Mouse (Mus musculus): ENCODE data around the gene Abhd8. TPM values are rescaled to one million over a fixed set of nuclear protein-coding genes. Genes with fewer than 3 reads are reported as not detected.

Abhd8 gene
- total RNA-seq, 1 experiment = 12.2 TPM

DNA sequence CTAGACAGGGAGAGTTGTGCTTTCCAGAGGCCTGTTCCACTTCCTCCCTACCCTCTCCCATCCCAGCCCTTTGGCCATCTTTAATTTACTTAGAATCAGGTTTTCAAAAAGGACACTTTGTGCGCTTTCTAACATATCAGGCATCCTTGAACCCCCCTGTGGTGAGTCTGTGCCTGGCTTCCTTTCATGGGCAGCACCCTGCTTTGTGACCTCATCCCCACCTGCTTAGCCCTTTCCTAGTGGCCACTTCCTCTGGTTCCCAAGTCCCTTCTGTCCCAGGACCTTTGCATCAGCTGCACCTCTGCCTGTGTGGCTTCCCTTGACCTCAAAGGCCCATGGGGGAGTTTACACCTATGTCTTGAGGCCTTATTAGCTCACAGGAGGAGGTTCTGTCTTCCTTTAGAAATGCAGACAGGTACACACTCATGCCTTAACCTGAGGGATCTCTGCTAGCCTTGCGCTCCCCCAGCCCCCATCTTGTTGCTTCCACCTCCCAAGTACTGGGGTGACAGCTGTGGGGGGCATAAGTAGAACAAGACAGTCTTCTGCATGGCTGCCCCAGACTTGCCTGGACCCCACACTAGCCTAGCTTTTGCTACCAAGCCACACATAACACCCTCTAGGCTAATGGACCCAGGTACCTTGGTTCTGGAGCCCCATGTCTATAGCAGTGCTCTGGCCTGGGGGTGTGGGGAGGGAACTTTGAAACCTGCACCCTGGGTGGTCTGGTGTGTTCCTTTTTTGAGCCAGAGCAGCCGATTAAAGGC lies 6.9 kb upstream of the Abhd8 start:
- peak overlapping the region; percentile 75; the same call in 1 of the 2 replicates for H3K9ac ChIP-seq (ENCODE audit: insufficient read depth, low read depth, low read length, poor library complexity, severe bottlenecking)
- H3K4me1 ChIP-seq (ENCODE audit: control insufficient read depth in 2 of 2, insufficient read depth in 2 of 2, low read length in 2 of 2, poor library complexity in 1 of 2) = peaks cover 5 to 9% of the 10 kb centered on the region in 2 experiments; a peak in 2 of 4 replicates
- no peaks in the 10 kb centered on the region for H3K9me3 ChIP-seq (ENCODE audit: control insufficient read depth, insufficient read depth, low read depth, low read length)
- in situ Hi-C loops (cut with MboI; ENCODE audit: low sequenced_read_pairs in 2 of 2, unreplicated experiment in 2 of 2) = no loop called here
- TF ChIP-seq ZNF384 (IDR thresholded peaks at IDR 0.05; ENCODE audit: low read depth, low read length) (no peak), HCFC1 (IDR thresholded peaks at IDR 0.05; ENCODE audit: borderline replicate concordance, insufficient read depth, low read length) (no peak), CHD2 (IDR thresholded peaks at IDR 0.05; ENCODE audit: low read depth, low read length) (no peak), MAFK (IDR thresholded peaks at IDR 0.05; ENCODE audit: insufficient read depth, low read depth, low read length) (no peak), ZC3H11A (IDR thresholded peaks at IDR 0.05; ENCODE audit: borderline replicate concordance, low read depth, low read length) (no peak)
- H3K36me3 ChIP-seq (ENCODE audit: control insufficient read depth, insufficient read depth, low read length, poor library complexity, severe bottlenecking) = peaks cover 40% of the 10 kb centered on the region
- H3K4me3 ChIP-seq (ENCODE audit: insufficient read depth in 1 of 2, low read depth in 1 of 2, low read length in 2 of 2, poor library complexity in 1 of 2, severe bottlenecking in 1 of 2) = peak overlapping the region; percentile 82 to 85; a peak in 3 of 4 replicates
- H3K27ac ChIP-seq (ENCODE audit: insufficient read depth, low read depth, low read length, poor library complexity, severe bottlenecking) = 0 out of 2 replicates have a peak overlapping the region, but pooled peaks have one; percentile 1
- no peak for DNase-seq (ENCODE audit: low read depth, low spot score)

DNA sequence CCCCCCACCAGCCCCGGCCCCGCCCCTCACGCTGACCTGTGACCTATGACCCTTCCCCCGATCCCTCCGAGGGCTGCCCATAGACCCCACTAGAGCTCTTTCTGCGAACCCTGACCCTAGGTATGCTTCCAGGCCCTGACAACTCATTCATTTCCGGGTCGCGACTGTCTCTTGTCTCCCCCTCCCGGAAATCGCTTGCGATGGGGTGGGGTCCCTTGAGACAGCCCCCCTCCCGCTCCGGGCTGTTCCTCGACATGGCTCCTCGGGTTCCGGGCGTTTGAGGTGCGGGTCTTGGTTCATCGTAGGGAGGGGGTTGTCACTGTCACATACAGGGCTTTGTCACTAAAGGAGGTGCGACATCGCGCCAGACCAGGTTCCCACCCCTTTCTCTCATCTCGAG lies 6.0 kb upstream of the Abhd8 start:
- H3K4me1 ChIP-seq (ENCODE audit: control insufficient read depth in 2 of 2, insufficient read depth in 2 of 2, low read length in 2 of 2, poor library complexity in 1 of 2) = peaks cover 5 to 7% of the 10 kb centered on the region in 2 experiments; a peak in 2 of 4 replicates
- TF ChIP-seq ZNF384 (IDR thresholded peaks at IDR 0.05; ENCODE audit: low read depth, low read length) = no peak
- 0 out of 2 replicates have a peak, but pooled peaks have one; percentile 50 for TF ChIP-seq CHD2 (IDR thresholded peaks at IDR 0.05; ENCODE audit: low read depth, low read length)
- TF ChIP-seq HCFC1 (IDR thresholded peaks at IDR 0.05; ENCODE audit: borderline replicate concordance, insufficient read depth, low read length) = peak; percentile 73; the same call in 1 of the 2 replicates
- no peak for TF ChIP-seq MAFK (IDR thresholded peaks at IDR 0.05; ENCODE audit: insufficient read depth, low read depth, low read length)
- no peak for TF ChIP-seq ZC3H11A (IDR thresholded peaks at IDR 0.05; ENCODE audit: borderline replicate concordance, low read depth, low read length)
- H3K27ac ChIP-seq (ENCODE audit: insufficient read depth, low read depth, low read length, poor library complexity, severe bottlenecking) = peak overlapping the region; percentile 5; the same call in 1 of the 2 replicates
- no peaks in the 10 kb centered on the region for H3K9me3 ChIP-seq (ENCODE audit: control insufficient read depth, insufficient read depth, low read depth, low read length)
- in situ Hi-C loops (cut with MboI; ENCODE audit: low sequenced_read_pairs in 2 of 2, unreplicated experiment in 2 of 2) = no loop called here
- no peak for DNase-seq (ENCODE audit: low read depth, low spot score)
- peaks cover 33% of the 10 kb centered on the region for H3K36me3 ChIP-seq (ENCODE audit: control insufficient read depth, insufficient read depth, low read length, poor library complexity, severe bottlenecking)
- H3K4me3 ChIP-seq (ENCODE audit: insufficient read depth in 1 of 2, low read depth in 1 of 2, low read length in 2 of 2, poor library complexity in 1 of 2, severe bottlenecking in 1 of 2) = peak overlapping the region; percentile 82 to 85
- H3K9ac ChIP-seq (ENCODE audit: insufficient read depth, low read depth, low read length, poor library complexity, severe bottlenecking) = peak overlapping the region; percentile 75

DNA sequence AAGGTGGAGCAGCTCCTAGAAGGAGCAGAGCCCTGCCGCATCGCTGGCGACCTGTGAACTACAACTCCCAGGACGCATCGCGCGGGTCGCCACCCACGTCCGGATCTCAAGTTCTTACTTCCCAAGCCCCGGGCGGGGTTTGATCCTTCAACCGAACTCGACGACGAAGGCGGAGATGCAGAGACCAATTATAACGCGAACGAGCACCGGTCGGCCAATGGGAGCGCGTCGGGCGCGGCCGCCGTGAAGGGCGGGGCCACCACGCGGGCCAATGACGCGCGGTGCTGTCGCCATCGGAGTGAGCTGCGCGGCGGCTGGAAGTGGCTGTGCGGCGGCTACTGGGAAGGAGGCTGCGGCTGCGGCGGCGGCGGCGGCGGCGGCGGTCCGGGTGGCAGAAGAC lies 5.5 kb upstream of the Abhd8 start, which contains the start of gene Dda1:
Dda1 (plus strand) TSS at position 284 of the 400 bp plus-strand sequence.
- Histone ChIP-seq H3K4me3 (ENCODE audit: insufficient read depth in 1 of 2, low read depth in 1 of 2, low read length in 2 of 2, poor library complexity in 1 of 2, severe bottlenecking in 1 of 2) (peak within 1 kb of the TSS; percentile 82 to 85), H3K9me3 (ENCODE audit: control insufficient read depth, insufficient read depth, low read depth, low read length) (no peaks in the 10 kb centered on the region), H3K9ac (ENCODE audit: insufficient read depth, low read depth, low read length, poor library complexity, severe bottlenecking) (peak within 1 kb of the TSS; percentile 75), H3K36me3 (ENCODE audit: control insufficient read depth, insufficient read depth, low read length, poor library complexity, severe bottlenecking) (peaks cover 29% of the 10 kb centered on the region), H3K4me1 (ENCODE audit: control insufficient read depth in 2 of 2, insufficient read depth in 2 of 2, low read length in 2 of 2, poor library complexity in 1 of 2) (peaks cover 5 to 11% of the 10 kb centered on the region in 2 experiments; a peak in 2 of 4 replicates), H3K27ac (ENCODE audit: insufficient read depth, low read depth, low read length, poor library complexity, severe bottlenecking) (peak within 1 kb of the TSS; percentile 5; the same call in 1 of the 2 replicates)
- peak; percentile 98 for DNase-seq (ENCODE audit: low read depth, low spot score)
- in situ Hi-C loops (cut with MboI; ENCODE audit: low sequenced_read_pairs in 2 of 2, unreplicated experiment in 2 of 2) = no loop called here
- peak; percentile 94 for TF ChIP-seq HCFC1 (IDR thresholded peaks at IDR 0.05; ENCODE audit: borderline replicate concordance, insufficient read depth, low read length)
- no peak; the same call in 1 of the 2 replicates for TF ChIP-seq CHD2 (IDR thresholded peaks at IDR 0.05; ENCODE audit: low read depth, low read length)

DNA sequence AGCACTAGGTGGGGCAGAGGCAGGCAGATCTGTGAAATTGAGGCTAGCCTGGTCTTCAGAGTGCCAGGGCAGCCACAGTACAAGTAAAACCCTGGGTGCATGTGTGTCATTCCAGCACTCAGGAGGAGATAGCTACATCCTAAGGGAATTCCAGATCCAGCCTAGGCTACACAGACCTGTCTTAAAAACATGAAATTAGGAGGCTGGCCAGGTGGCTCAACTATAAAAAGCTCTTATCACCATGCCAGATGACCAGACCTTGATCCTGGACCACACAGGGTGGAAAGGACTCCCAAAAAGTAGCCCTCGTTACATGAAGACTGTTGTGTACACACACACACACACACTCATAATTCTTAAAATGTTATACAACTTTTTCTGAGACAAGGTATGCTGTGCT lies 4.5 kb upstream of the Abhd8 start:
- no peak overlapping the region for H3K27ac ChIP-seq (ENCODE audit: insufficient read depth, low read depth, low read length, poor library complexity, severe bottlenecking)
- no peak overlapping the region for H3K9ac ChIP-seq (ENCODE audit: insufficient read depth, low read depth, low read length, poor library complexity, severe bottlenecking)
- peaks cover 5 to 14% of the 10 kb centered on the region in 2 experiments; a peak in 2 of 4 replicates for H3K4me1 ChIP-seq (ENCODE audit: control insufficient read depth in 2 of 2, insufficient read depth in 2 of 2, low read length in 2 of 2, poor library complexity in 1 of 2)
- TF ChIP-seq ZC3H11A (IDR thresholded peaks at IDR 0.05; ENCODE audit: borderline replicate concordance, low read depth, low read length) (no peak), CHD2 (IDR thresholded peaks at IDR 0.05; ENCODE audit: low read depth, low read length) (no peak), HCFC1 (IDR thresholded peaks at IDR 0.05; ENCODE audit: borderline replicate concordance, insufficient read depth, low read length) (no peak), MAFK (IDR thresholded peaks at IDR 0.05; ENCODE audit: insufficient read depth, low read depth, low read length) (no peak), ZNF384 (IDR thresholded peaks at IDR 0.05; ENCODE audit: low read depth, low read length) (no peak)
- no peak for DNase-seq (ENCODE audit: low read depth, low spot score)
- peaks cover 24% of the 10 kb centered on the region for H3K36me3 ChIP-seq (ENCODE audit: control insufficient read depth, insufficient read depth, low read length, poor library complexity, severe bottlenecking)
- H3K9me3 ChIP-seq (ENCODE audit: control insufficient read depth, insufficient read depth, low read depth, low read length) = no peaks in the 10 kb centered on the region
- in situ Hi-C loops (cut with MboI; ENCODE audit: low sequenced_read_pairs in 2 of 2, unreplicated experiment in 2 of 2) = no loop called here
- no peak overlapping the region for H3K4me3 ChIP-seq (ENCODE audit: insufficient read depth in 1 of 2, low read depth in 1 of 2, low read length in 2 of 2, poor library complexity in 1 of 2, severe bottlenecking in 1 of 2)
